Mouse (Mus musculus) limb, embryonic 10.5 days (tissue): Measurements from ENCODE around the gene P3h2. TPM values are rescaled to one million over a fixed set of nuclear protein-coding genes. Genes with fewer than 3 reads are reported as not detected.

Experiments
- DNase-seq: peaks from one replicate; pipeline ENCODE4 v3.0.0-alpha.2; 2017; ENCODE audit warnings: low spot score
- H3K27ac ChIP-seq: fragments of 300-500 bp; sonication (generic); 2 replicates; pipeline ENCODE4 v1.5.1; 2016; ENCODE audit warnings: mild to moderate bottlenecking
- H3K27me3 ChIP-seq: fragments of 300-500 bp; sonication (generic); 2 replicates; pipeline ENCODE4 v1.6.1; 2016; ENCODE audit warnings: low read depth, mild to moderate bottlenecking; ENCODE audit not compliant: poor library complexity, severe bottlenecking
- H3K36me3 ChIP-seq: fragments of 300-500 bp; sonication (generic); 2 replicates; pipeline ENCODE4 v1.6.1; 2016; ENCODE audit warnings: mild to moderate bottlenecking, moderate library complexity
- H3K4me1 ChIP-seq: fragments of 300-500 bp; sonication (generic); 2 replicates; pipeline ENCODE4 v1.6.1; 2016
- H3K4me3 ChIP-seq: fragments of 300-500 bp; sonication (generic); 2 replicates; pipeline ENCODE4 v1.5.1; 2016; ENCODE audit warnings: mild to moderate bottlenecking, moderate library complexity
- H3K9me3 ChIP-seq: fragments of 300-500 bp; sonication (generic); replicated peaks from 2 replicates; pipeline ENCODE4 v1.6.1; 2016; ENCODE audit warnings: mild to moderate bottlenecking
- WGBS: fragments of 180-500 bp; shearing (Covaris S2); methylation state at CpG from one replicate; pipeline ENCODE4 v1.1.7; 2016; 5-methylcytosine and 5-hydroxymethylcytosine counted together
- polyA plus RNA-seq: library from polyadenylated mRNA; unstranded; fragments of >200 nt; fragmentation: Nextera tagmentation; extraction: Ambion mirVana; gene quantifications from 2 replicates; pipeline ENCODE4 v1.2.1, GENCODE M21; 2016

The P3h2 gene
- polyA plus RNA-seq, 1 experiment from 2014 or later = 2.7 TPM

- H3K9me3 ChIP-seq = no peaks in the 10 kb centered on the region
- H3K4me3 ChIP-seq = no peak overlapping the region
- no peaks in the 10 kb centered on the region for H3K27me3 ChIP-seq
- no peaks in the 10 kb centered on the region for H3K36me3 ChIP-seq
- no peaks in the 10 kb centered on the region for H3K4me1 ChIP-seq
- no peak for DNase-seq
- WGBS = 96% methylated on average over 3 of the region's 3 CpGs
- H3K27ac ChIP-seq = no peak overlapping the region
Measured at GRCm38 (mm10) chr16:26005811-26006210, 99.8 kb downstream of the P3h2 start.

GRCm38 (mm10) chr16:26003261-26003660 lies 102.3 kb downstream of the P3h2 start:
- no peak overlapping the region for H3K27ac ChIP-seq
- H3K4me1 ChIP-seq = no peaks in the 10 kb centered on the region
- H3K9me3 ChIP-seq = no peaks in the 10 kb centered on the region
- no peak for DNase-seq
- H3K36me3 ChIP-seq = no peaks in the 10 kb centered on the region
- 75% methylated on average over 4 of the region's 4 CpGs for WGBS
- H3K27me3 ChIP-seq = no peaks in the 10 kb centered on the region
- no peak overlapping the region for H3K4me3 ChIP-seq

GRCm38 (mm10) chr16:26002848-26003247 lies 102.7 kb downstream of the P3h2 start:
- DNase-seq = no peak
- no peaks in the 10 kb centered on the region for H3K27me3 ChIP-seq
- no peaks in the 10 kb centered on the region for H3K9me3 ChIP-seq
- no peaks in the 10 kb centered on the region for H3K4me1 ChIP-seq
- no peaks in the 10 kb centered on the region for H3K36me3 ChIP-seq
- WGBS = 94% methylated on average over 9 of the region's 9 CpGs
- no peak overlapping the region for H3K27ac ChIP-seq
- no peak overlapping the region for H3K4me3 ChIP-seq

GRCm38 (mm10) chr16:25994605-25995004 lies 111.0 kb downstream of the P3h2 start:
- no peaks in the 10 kb centered on the region for H3K4me1 ChIP-seq
- no peaks in the 10 kb centered on the region for H3K36me3 ChIP-seq
- no peak overlapping the region for H3K4me3 ChIP-seq
- DNase-seq = no peak
- H3K27me3 ChIP-seq = no peaks in the 10 kb centered on the region
- H3K27ac ChIP-seq = no peak overlapping the region
- WGBS = 94% methylated on average over 3 of the region's 3 CpGs
- H3K9me3 ChIP-seq = no peaks in the 10 kb centered on the region

DNA sequence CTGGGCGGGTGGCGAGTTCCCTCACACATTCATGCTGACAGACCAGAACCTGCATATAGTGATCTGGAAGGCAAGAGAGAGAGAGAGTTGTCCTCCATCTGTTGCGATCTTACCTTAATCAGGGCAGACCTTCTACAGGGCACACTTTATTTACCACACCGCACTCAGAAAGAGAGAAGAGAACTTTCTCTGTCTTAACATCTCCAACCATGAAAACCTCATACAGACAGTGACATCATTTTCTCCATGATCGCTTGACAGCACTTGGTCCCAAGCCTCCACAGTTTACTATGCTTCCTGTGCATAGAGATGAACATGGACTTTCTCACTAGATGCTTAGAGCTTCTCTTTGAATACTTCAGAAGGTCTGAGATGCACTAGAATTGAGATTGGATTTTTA lies 118.4 kb downstream of the P3h2 start:
- H3K4me3 ChIP-seq = no peak overlapping the region
- WGBS = 94% methylated on average over 5 of the region's 5 CpGs
- H3K27me3 ChIP-seq = no peaks in the 10 kb centered on the region
- DNase-seq = no peak
- no peaks in the 10 kb centered on the region for H3K4me1 ChIP-seq
- no peak overlapping the region for H3K27ac ChIP-seq
- no peaks in the 10 kb centered on the region for H3K36me3 ChIP-seq
- no peaks in the 10 kb centered on the region for H3K9me3 ChIP-seq

DNA sequence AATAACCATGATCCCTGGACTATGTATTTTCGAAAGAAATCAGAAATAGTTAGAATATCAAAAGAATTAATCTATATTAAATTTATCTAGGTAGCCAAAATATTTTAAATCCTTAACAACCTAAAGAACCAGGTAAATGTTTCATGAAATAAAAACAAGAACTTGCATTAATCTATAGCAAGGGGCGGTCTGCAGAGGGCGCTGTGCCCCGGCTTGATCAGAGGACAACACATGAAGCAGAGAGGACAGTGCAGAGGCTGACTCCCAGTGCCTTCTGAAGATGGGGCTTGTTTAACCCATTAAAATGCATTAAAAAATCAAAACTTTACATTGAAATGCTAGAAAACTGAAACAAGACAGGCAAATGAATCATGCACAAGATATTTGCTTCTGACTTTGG lies 121.9 kb downstream of the P3h2 start:
- DNase-seq = peak; percentile 40
- H3K36me3 ChIP-seq = no peaks in the 10 kb centered on the region
- no peak overlapping the region for H3K4me3 ChIP-seq
- H3K4me1 ChIP-seq = no peaks in the 10 kb centered on the region
- no peaks in the 10 kb centered on the region for H3K9me3 ChIP-seq
- no peaks in the 10 kb centered on the region for H3K27me3 ChIP-seq
- WGBS = 26% methylated on average over 4 of the region's 4 CpGs
- H3K27ac ChIP-seq = no peak overlapping the region

GRCm38 (mm10) chr16:25979037-25979436 lies 126.5 kb downstream of the P3h2 start:
- no peaks in the 10 kb centered on the region for H3K36me3 ChIP-seq
- WGBS = 68% methylated on average over 3 of the region's 3 CpGs

DNA sequence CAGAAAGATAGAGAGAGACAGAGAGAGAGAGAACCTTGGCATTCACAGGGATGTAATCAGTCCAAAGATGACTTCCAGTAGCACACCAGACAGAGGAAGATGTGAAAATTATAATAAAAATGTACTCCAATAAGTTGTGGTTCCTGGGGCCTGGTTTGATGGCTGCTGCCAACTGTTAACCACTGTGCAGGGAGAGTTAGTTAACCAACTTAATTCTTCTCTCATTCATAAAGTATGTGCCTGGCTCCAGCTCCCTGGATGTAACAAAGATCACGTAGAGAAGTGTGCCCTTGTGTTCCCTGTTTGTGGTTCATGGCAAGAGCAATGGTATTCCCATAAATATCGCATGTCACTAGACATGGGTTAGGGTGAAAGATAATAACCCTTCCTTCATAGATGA lies 128.4 kb downstream of the P3h2 start:
- DNase-seq = no peak
- WGBS = 80% methylated on average over 2 of the region's 2 CpGs
- Histone ChIP-seq H3K36me3 (no peaks in the 10 kb centered on the region), H3K27me3 (no peaks in the 10 kb centered on the region), H3K27ac (no peak overlapping the region), H3K9me3 (no peaks in the 10 kb centered on the region), H3K4me3 (no peak overlapping the region), H3K4me1 (no peaks in the 10 kb centered on the region)

More at GRCm38 (mm10) chr16:25979037-25979436, 126.5 kb downstream of the P3h2 start:
- DNase-seq = no peak
- Histone ChIP-seq H3K4me3 (no peak overlapping the region), H3K27ac (no peak overlapping the region), H3K4me1 (no peaks in the 10 kb centered on the region), H3K27me3 (no peaks in the 10 kb centered on the region), H3K9me3 (no peaks in the 10 kb centered on the region)

GRCm38 (mm10) chr16:25971285-25971684 lies 134.3 kb downstream of the P3h2 start:
- no peaks in the 10 kb centered on the region for H3K27me3 ChIP-seq
- 88% methylated on average over 7 of the region's 7 CpGs for WGBS

DNA sequence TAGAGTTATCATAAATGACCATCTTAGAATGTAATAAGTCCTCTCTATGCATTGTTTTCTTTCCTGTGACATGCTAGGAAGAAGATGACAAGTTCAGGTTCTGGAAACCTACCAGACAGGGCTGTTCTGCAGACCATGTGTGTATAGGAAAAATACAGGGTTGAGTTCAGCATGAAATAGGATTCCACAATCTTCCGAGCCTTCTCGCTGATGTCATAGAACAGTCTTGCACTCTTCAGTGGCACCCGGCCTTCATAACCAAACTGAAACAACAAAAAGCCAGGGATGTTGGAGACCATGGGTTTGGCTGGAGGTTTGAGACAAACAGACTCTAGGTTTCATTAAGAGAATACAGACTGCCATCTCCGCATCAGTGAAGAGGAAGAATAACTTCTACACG lies 134.9 kb downstream of the P3h2 start:
- H3K27me3 ChIP-seq = no peaks in the 10 kb centered on the region
- no peak overlapping the region for H3K4me3 ChIP-seq
- no peaks in the 10 kb centered on the region for H3K36me3 ChIP-seq
- no peaks in the 10 kb centered on the region for H3K9me3 ChIP-seq
- DNase-seq = no peak
- 94% methylated on average over 5 of the region's 5 CpGs for WGBS
- no peak overlapping the region for H3K27ac ChIP-seq
- no peaks in the 10 kb centered on the region for H3K4me1 ChIP-seq

More at GRCm38 (mm10) chr16:25971285-25971684, 134.3 kb downstream of the P3h2 start:
- no peaks in the 10 kb centered on the region for H3K36me3 ChIP-seq
- no peaks in the 10 kb centered on the region for H3K9me3 ChIP-seq
- H3K4me1 ChIP-seq = no peaks in the 10 kb centered on the region
- H3K4me3 ChIP-seq = no peak overlapping the region
- DNase-seq = no peak
- H3K27ac ChIP-seq = no peak overlapping the region

DNA sequence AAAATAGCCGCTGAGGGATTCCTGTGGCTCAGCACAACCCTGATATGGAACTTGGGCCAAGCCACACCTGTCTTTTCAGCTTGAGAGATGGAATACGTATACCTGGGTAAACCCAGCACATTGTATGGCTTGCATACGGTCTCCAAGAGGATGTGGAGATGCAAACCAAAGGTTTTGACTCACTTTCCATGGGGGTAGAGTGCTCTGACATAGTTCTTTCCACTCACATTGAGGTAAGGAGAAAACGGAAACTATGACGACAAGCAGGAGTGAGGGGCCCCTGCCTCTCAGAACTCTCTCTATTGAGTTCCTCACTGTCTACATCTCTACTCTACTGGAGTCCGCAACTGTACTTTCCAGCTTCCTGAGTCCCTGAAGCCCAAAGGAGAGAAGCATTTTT lies 135.4 kb downstream of the P3h2 start:
- no peak overlapping the region for H3K4me3 ChIP-seq
- no peaks in the 10 kb centered on the region for H3K4me1 ChIP-seq
- no peaks in the 10 kb centered on the region for H3K9me3 ChIP-seq
- DNase-seq = no peak
- no peak overlapping the region for H3K27ac ChIP-seq
- no peaks in the 10 kb centered on the region for H3K36me3 ChIP-seq
- no peaks in the 10 kb centered on the region for H3K27me3 ChIP-seq
- WGBS = 91% methylated on average over 6 of the region's 6 CpGs

GRCm38 (mm10) chr16:25967297-25967696 lies 138.3 kb downstream of the P3h2 start:
- WGBS = 21% methylated on average over 3 of the region's 3 CpGs
- H3K27me3 ChIP-seq = no peaks in the 10 kb centered on the region
- H3K27ac ChIP-seq = no peak overlapping the region
- H3K4me1 ChIP-seq = no peaks in the 10 kb centered on the region
- H3K4me3 ChIP-seq = no peak overlapping the region
- no peaks in the 10 kb centered on the region for H3K9me3 ChIP-seq
- H3K36me3 ChIP-seq = no peaks in the 10 kb centered on the region
- DNase-seq = peak; percentile 68

DNA sequence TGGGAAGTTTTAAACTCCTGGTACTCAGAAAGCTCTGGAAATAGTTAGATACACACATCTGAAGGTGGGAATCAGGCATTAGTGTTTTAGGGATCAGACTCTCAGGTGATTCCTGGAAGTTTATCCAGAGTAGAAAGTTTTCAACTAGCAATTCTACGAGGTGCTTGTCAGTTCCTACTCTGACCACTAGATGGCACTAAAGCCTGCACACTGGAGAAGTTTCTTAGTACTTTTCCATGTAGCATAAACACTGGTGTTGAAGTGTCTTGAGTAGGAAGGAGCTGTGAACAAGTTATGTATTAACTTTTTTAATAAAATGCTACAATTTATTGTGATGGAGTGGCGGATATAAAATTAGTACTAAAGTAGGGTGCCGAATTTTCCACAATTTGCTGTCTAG lies 141.7 kb downstream of the P3h2 start:
- DNase-seq = peak; percentile 53
- no peak overlapping the region for H3K27ac ChIP-seq
- no peaks in the 10 kb centered on the region for H3K27me3 ChIP-seq
- 23% methylated on average over 3 of the region's 3 CpGs for WGBS
- H3K4me3 ChIP-seq = no peak overlapping the region
- H3K36me3 ChIP-seq = no peaks in the 10 kb centered on the region
- H3K9me3 ChIP-seq = no peaks in the 10 kb centered on the region
- no peaks in the 10 kb centered on the region for H3K4me1 ChIP-seq

DNA sequence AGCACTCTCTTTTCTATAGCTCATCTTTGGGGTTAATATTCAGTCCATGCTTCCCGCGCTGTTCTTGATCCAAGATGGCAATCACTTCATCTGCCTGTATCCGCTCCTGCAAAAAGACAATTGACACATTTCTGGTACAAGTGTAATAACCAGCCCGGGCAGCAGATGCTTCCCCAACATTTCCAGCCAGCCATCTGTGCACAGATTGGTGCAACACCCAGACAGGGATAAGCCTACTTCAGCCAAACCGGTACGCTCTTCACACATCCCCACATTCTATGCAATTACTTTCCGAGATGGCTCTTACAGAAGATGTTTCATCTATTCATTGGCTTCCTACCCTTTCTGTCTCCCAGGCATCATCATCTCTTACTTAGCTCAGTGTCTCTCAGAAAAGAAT lies 145.2 kb downstream of the P3h2 start:
- Histone ChIP-seq H3K9me3 (no peaks in the 10 kb centered on the region), H3K4me3 (no peak overlapping the region), H3K27me3 (no peaks in the 10 kb centered on the region), H3K27ac (no peak overlapping the region), H3K36me3 (no peaks in the 10 kb centered on the region), H3K4me1 (no peaks in the 10 kb centered on the region)
- WGBS = 97% methylated on average over 7 of the region's 7 CpGs
- DNase-seq = no peak
